Mouse (Mus musculus): ENCODE measurements at regions not wholly inside any gene's neighbourhood (a gene's known extent, or its start where the extent isn't known, plus 50 kb on each side); places are given as distances from the start of the nearest gene placed in this dataset.
"Not testable (repeated sequence)": the region's sequence is repeated elsewhere in the genome, so short reads cannot be mapped to it uniquely, and the experiment has no call there.

GRCm38 (mm10) chr14:52862491-52862890 lies 366.9 kb upstream of the Olfr1507 start:
- TF ChIP-seq CTCF, POLR2A (IDR thresholded peaks at IDR 0.05; ENCODE audit: insufficient read depth, low read depth, low read length): not testable (repeated sequence)

All from olfactory bulb, adult 2 months (tissue).